Mouse (Mus musculus) liver, embryonic 13.5 days (tissue): ENCODE measurements around the gene Elovl6. TPM values are rescaled to one million over a fixed set of nuclear protein-coding genes. Genes with fewer than 3 reads are reported as not detected.

Source experiments
- ATAC-seq: fragments of 200-750 bp; cut with Nextera tagmentation; 2 replicates; pipeline ENCODE4 v1.8.0; 2017; ENCODE audit warnings: low read depth, mild to moderate bottlenecking, moderate number of reproducible peaks, moderate library complexity
- DNase-seq: peaks from one replicate; pipeline ENCODE4 v3.0.0; 2022
- H3K27ac ChIP-seq: fragments of 300-500 bp; sonication (generic); 2 replicates; pipeline ENCODE4 v1.5.1; 2015; ENCODE audit warnings: moderate library complexity, mild to moderate bottlenecking, inconsistent platforms
- H3K27me3 ChIP-seq: fragments of 300-500 bp; sonication (generic); 2 replicates; pipeline ENCODE4 v1.6.1; 2015; ENCODE audit warnings: mild to moderate bottlenecking, inconsistent platforms
- H3K36me3 ChIP-seq: fragments of 300-500 bp; sonication (generic); 2 replicates; pipeline ENCODE4 v1.6.1; 2015; ENCODE audit warnings: mild to moderate bottlenecking, inconsistent platforms
- H3K4me1 ChIP-seq: fragments of 300-500 bp; sonication (generic); replicated peaks from 2 replicates; pipeline ENCODE4 v1.6.1; 2015; ENCODE audit warnings: inconsistent platforms
- H3K4me2 ChIP-seq: fragments of 300-500 bp; sonication (generic); 2 replicates; pipeline ENCODE4 v1.6.1; 2015; ENCODE audit warnings: inconsistent platforms, mild to moderate bottlenecking, moderate library complexity
- H3K4me3 ChIP-seq: fragments of 300-500 bp; sonication (generic); replicated peaks from 2 replicates; pipeline ENCODE4 v1.5.1; 2015; ENCODE audit warnings: mild to moderate bottlenecking, inconsistent platforms
- H3K9ac ChIP-seq: fragments of 300-500 bp; sonication (generic); 2 replicates; pipeline ENCODE4 v1.6.1; 2015; ENCODE audit warnings: mild to moderate bottlenecking, inconsistent platforms
- H3K9me3 ChIP-seq: fragments of 300-500 bp; sonication (generic); replicated peaks from 2 replicates; pipeline ENCODE4 v1.6.1; 2016; ENCODE audit warnings: inconsistent platforms
- WGBS: fragments of 180-500 bp; shearing (Covaris S2); methylation state at CpG from one replicate; pipeline ENCODE4 v1.1.7; 2015; ENCODE audit not compliant: insufficient replicate concordance; 5-methylcytosine and 5-hydroxymethylcytosine counted together
- polyA plus RNA-seq: library from polyadenylated mRNA; unstranded; fragments of >200 nt; fragmentation: Nextera tagmentation; extraction: Ambion mirVana; gene quantifications from 2 replicates; pipeline ENCODE4 v1.2.1, GENCODE M21; 2015

Elovl6 gene
- polyA plus RNA-seq, 1 experiment from 2014 or later: 10.4 TPM

GRCm38 (mm10) chr3:129612311-129613097 lies 80.3 kb downstream of the Elovl6 start:
- no peaks in the 10 kb centered on the region for H3K27me3 ChIP-seq
- H3K4me3 ChIP-seq: no peak overlapping the region
- peaks cover 13% of the 10 kb centered on the region for H3K4me1 ChIP-seq
- H3K27ac ChIP-seq: no peak overlapping the region
- H3K9me3 ChIP-seq: no peaks in the 10 kb centered on the region
- H3K9ac ChIP-seq: no peak overlapping the region
- 69% methylated on average over 25 of the region's 25 CpGs for WGBS
- 0 out of 2 replicates have a peak, but pooled peaks have one; percentile 41 for ATAC-seq
- peak overlapping the region; percentile 1; the same call in 1 of the 2 replicates for H3K4me2 ChIP-seq
- no peak for DNase-seq
- H3K36me3 ChIP-seq: peaks cover 13% of the 10 kb centered on the region; the same call in 1 of the 2 replicates

DNA sequence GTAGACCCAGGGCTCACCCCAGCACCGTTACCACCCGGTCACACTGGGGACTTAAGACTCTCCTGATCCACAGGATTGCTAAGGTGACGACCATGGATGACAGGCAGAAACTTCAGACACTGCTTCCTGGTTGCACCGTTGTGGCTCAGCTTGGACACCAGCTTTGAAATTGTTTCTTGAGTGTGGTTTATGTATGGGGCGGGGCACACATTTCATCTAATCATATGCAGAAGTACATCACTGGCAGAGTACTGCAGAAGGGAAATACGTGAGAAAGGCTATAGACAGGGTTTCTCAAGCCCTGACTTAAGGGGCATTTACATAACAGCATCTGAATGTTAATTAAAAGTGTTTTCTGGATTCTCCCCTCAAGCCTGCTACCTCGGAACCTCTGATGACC lies 81.6 kb downstream of the Elovl6 start:
- H3K9me3 ChIP-seq: no peaks in the 10 kb centered on the region
- no peak overlapping the region for H3K4me2 ChIP-seq
- no peak overlapping the region for H3K27ac ChIP-seq
- peaks cover 15% of the 10 kb centered on the region; the same call in 1 of the 2 replicates for H3K36me3 ChIP-seq
- H3K27me3 ChIP-seq: no peaks in the 10 kb centered on the region
- H3K4me1 ChIP-seq: peaks cover 13% of the 10 kb centered on the region
- ATAC-seq: no peak
- no peak overlapping the region for H3K9ac ChIP-seq
- no peak overlapping the region for H3K4me3 ChIP-seq
- DNase-seq: no peak
- WGBS: 56% methylated on average over 7 of the region's 7 CpGs

GRCm38 (mm10) chr3:129614216-129614615 lies 82.1 kb downstream of the Elovl6 start:
- Histone ChIP-seq H3K36me3 (peaks cover 12% of the 10 kb centered on the region; the same call in 1 of the 2 replicates), H3K27me3 (no peaks in the 10 kb centered on the region), H3K4me2 (no peak overlapping the region), H3K4me3 (no peak overlapping the region), H3K27ac (no peak overlapping the region), H3K4me1 (peaks cover 13% of the 10 kb centered on the region), H3K9ac (no peak overlapping the region), H3K9me3 (no peaks in the 10 kb centered on the region)
- DNase-seq: no peak
- ATAC-seq: no peak
- WGBS: 75% methylated on average over 2 of the region's 2 CpGs

- H3K27me3 ChIP-seq: no peaks in the 10 kb centered on the region
- WGBS: 79% methylated on average over 11 of the region's 11 CpGs
- no peak for ATAC-seq
Observed at GRCm38 (mm10) chr3:129617450-129617849, 85.3 kb downstream of the Elovl6 start.

GRCm38 (mm10) chr3:129619194-129619775 lies 87.1 kb downstream of the Elovl6 start:
- WGBS: 75% methylated on average over 16 of the region's 16 CpGs
- peaks cover 14% of the 10 kb centered on the region for H3K4me1 ChIP-seq
- no peak for DNase-seq
- H3K27ac ChIP-seq: no peak overlapping the region
- no peaks in the 10 kb centered on the region for H3K27me3 ChIP-seq
- ATAC-seq: no peak
- H3K36me3 ChIP-seq: peaks cover 8% of the 10 kb centered on the region; the same call in 1 of the 2 replicates
- H3K9me3 ChIP-seq: no peaks in the 10 kb centered on the region
- no peak overlapping the region for H3K4me3 ChIP-seq
- H3K4me2 ChIP-seq: no peak overlapping the region
- H3K9ac ChIP-seq: no peak overlapping the region

More at GRCm38 (mm10) chr3:129617450-129617849, 85.3 kb downstream of the Elovl6 start:
- Histone ChIP-seq H3K27ac (no peak overlapping the region), H3K4me2 (no peak overlapping the region), H3K4me1 (peaks cover 27% of the 10 kb centered on the region), H3K9me3 (no peaks in the 10 kb centered on the region), H3K9ac (no peak overlapping the region), H3K4me3 (no peak overlapping the region), H3K36me3 (peaks cover 8% of the 10 kb centered on the region; the same call in 1 of the 2 replicates)
- no peak for DNase-seq

- 55% methylated on average over 3 of the region's 3 CpGs for WGBS
- H3K36me3 ChIP-seq: peaks cover 8% of the 10 kb centered on the region; the same call in 1 of the 2 replicates
- no peak for DNase-seq
- ATAC-seq: no peak
- H3K4me2 ChIP-seq: no peak overlapping the region
- no peaks in the 10 kb centered on the region for H3K27me3 ChIP-seq
- H3K9ac ChIP-seq: no peak overlapping the region
- no peaks in the 10 kb centered on the region for H3K9me3 ChIP-seq
- no peak overlapping the region for H3K4me3 ChIP-seq
- no peak overlapping the region for H3K27ac ChIP-seq
- H3K4me1 ChIP-seq: peaks cover 14% of the 10 kb centered on the region
Observed at GRCm38 (mm10) chr3:129620802-129621201, 88.6 kb downstream of the Elovl6 start.

DNA sequence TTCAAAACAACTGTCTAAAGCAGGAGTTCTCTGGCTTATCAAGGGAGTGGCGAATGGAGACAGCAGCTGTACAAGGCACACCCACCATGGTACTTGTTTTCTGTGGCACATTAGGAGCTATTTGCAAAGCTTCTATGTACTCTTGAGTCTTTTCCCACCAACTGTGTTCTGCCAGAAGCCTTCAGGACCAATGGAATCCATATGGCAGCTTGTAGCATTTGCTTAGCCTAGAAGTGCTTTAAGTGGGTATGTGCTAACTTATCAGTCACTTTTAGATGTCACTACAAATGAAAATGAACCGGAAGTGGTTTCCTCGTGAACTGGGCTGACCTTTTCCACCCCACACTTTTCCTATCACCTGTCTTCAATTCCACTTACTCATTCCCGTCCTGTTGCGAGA lies 89.1 kb downstream of the Elovl6 start:
- no peak overlapping the region for H3K27ac ChIP-seq
- no peaks in the 10 kb centered on the region for H3K9me3 ChIP-seq
- 51% methylated on average over 5 of the region's 5 CpGs for WGBS
- H3K4me2 ChIP-seq: no peak overlapping the region
- H3K4me1 ChIP-seq: peaks cover 14% of the 10 kb centered on the region
- H3K27me3 ChIP-seq: no peaks in the 10 kb centered on the region
- DNase-seq (no peak), ATAC-seq (no peak)
- H3K36me3 ChIP-seq: peaks cover 8% of the 10 kb centered on the region; the same call in 1 of the 2 replicates
- no peak overlapping the region for H3K9ac ChIP-seq
- no peak overlapping the region for H3K4me3 ChIP-seq

DNA sequence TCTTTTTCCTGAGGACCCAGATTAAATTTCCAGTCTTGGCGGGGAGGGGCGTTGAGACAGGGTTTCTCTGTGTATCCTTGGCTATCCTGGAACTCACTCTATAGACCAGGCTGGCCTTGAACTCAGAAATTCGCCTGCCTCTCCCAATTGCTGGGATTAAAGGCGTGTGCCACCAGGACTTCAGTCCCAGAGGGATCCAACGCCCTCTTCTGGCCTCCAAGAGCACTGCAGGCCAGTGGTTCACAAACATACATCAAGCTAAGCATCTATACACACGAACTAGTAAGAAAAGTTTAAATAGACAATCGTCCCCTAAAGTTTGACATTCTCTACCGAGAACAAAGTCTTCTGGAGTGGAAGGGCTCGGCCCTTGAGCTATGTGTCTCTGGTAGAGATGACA lies 90.0 kb downstream of the Elovl6 start:
- H3K27me3 ChIP-seq: no peaks in the 10 kb centered on the region
- no peak for DNase-seq
- no peak overlapping the region for H3K4me2 ChIP-seq
- WGBS: 54% methylated on average over 9 of the region's 9 CpGs
- no peak for ATAC-seq
- H3K9me3 ChIP-seq: no peaks in the 10 kb centered on the region
- no peak overlapping the region for H3K9ac ChIP-seq
- H3K4me1 ChIP-seq: peaks cover 14% of the 10 kb centered on the region
- no peak overlapping the region for H3K27ac ChIP-seq
- H3K4me3 ChIP-seq: no peak overlapping the region
- peaks cover 8% of the 10 kb centered on the region; the same call in 1 of the 2 replicates for H3K36me3 ChIP-seq

DNA sequence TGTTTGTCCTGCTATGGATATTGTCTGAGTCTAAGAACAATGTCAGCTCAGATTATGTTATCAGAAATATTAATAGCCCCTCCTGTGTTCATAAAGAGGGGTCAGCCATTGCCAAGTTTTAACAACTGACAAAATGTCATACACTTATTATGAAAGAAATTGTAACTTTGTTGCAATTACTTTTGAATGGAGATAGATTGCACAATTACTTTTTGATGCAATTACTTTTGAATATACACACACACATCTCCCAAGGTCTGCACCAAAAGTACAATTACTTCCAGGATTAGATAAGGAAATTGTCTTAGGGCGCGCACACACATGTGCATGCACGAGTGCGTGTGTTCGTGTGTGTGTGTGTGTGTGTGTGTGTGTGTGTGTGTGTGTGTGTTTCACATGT lies 90.5 kb downstream of the Elovl6 start:
- Histone ChIP-seq H3K4me1 (peaks cover 14% of the 10 kb centered on the region), H3K4me3 (no peak overlapping the region), H3K36me3 (peaks cover 3% of the 10 kb centered on the region; the same call in 1 of the 2 replicates), H3K27ac (no peak overlapping the region), H3K4me2 (no peak overlapping the region), H3K9ac (no peak overlapping the region), H3K9me3 (no peaks in the 10 kb centered on the region), H3K27me3 (no peaks in the 10 kb centered on the region)
- WGBS: 89% methylated on average over 5 of the region's 5 CpGs
- ATAC-seq (no peak), DNase-seq (no peak)

GRCm38 (mm10) chr3:129624193-129624805 lies 92.1 kb downstream of the Elovl6 start:
- DNase-seq: no peak
- no peaks in the 10 kb centered on the region for H3K27me3 ChIP-seq
- no peak overlapping the region for H3K27ac ChIP-seq
- 84% methylated on average over 10 of the region's 10 CpGs for WGBS
- H3K4me2 ChIP-seq: no peak overlapping the region
- H3K4me1 ChIP-seq: peaks cover 14% of the 10 kb centered on the region
- 0 out of 2 replicates have a peak, but pooled peaks cover 3% of the 10 kb centered on the region for H3K36me3 ChIP-seq
- no peak for ATAC-seq
- no peak overlapping the region for H3K4me3 ChIP-seq
- no peak overlapping the region for H3K9ac ChIP-seq
- H3K9me3 ChIP-seq: no peaks in the 10 kb centered on the region

DNA sequence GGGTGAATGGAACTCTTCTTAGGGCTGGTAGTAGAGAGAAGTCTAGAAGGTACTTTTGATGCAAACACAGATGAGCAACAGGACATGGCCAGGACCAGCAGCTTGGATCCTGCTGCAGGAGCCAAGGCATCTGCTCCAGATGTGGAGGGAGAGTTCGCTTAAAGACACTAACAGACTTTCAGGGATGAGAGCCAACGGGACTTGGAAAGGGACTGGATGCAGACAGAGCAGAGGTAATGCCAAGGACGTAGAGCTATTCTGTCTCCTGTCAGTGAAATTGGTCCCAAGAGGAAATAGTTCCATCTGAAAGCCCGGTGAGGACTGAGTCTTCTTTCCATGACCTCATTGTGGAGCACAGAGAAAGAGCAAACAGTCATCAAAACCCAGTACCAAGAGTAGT lies 95.1 kb downstream of the Elovl6 start:
- no peak for ATAC-seq
- Histone ChIP-seq H3K27me3 (no peaks in the 10 kb centered on the region), H3K27ac (no peak overlapping the region), H3K9ac (no peak overlapping the region), H3K4me3 (no peak overlapping the region), H3K36me3 (peaks cover 10% of the 10 kb centered on the region; the same call in 1 of the 2 replicates), H3K4me2 (no peak overlapping the region), H3K9me3 (no peaks in the 10 kb centered on the region), H3K4me1 (no peaks in the 10 kb centered on the region; the same call in 1 of the 2 replicates)
- WGBS: 70% methylated on average over 4 of the region's 4 CpGs
- no peak for DNase-seq
